Mouse (Mus musculus): Measurements from ENCODE around the gene Smarca5. TPM values are rescaled to one million over a fixed set of nuclear protein-coding genes. Genes with fewer than 3 reads are reported as not detected.

Gene Smarca5
- polyA plus RNA-seq, 1 experiment from 2014 or later: 46.0 TPM

GRCm38 (mm10) chr8:80661055-80661454, 78.2 kb downstream of the Smarca5 start:
- Histone ChIP-seq H3K36me3 (replicated peaks) (no peaks in the 10 kb centered on the region), H3K9ac (no peak overlapping the region), H3K4me2 (peak overlapping the region; percentile 29), H3K4me1 (replicated peaks) (peaks cover 25% of the 10 kb centered on the region), H3K4me3 (replicated peaks) (no peak overlapping the region), H3K27me3 (no peaks in the 10 kb centered on the region), H3K27ac (replicated peaks) (peak overlapping the region; percentile 67), H3K9me3 (replicated peaks) (no peaks in the 10 kb centered on the region)
- 13% methylated on average over 4 of the region's 4 CpGs for WGBS (ENCODE audit: insufficient replicate concordance)
- ATAC-seq (ENCODE audit: insufficient read depth): peak; percentile 89

GRCm38 (mm10) chr8:80657639-80658038, 81.7 kb downstream of the Smarca5 start:
- 9% methylated on average over 4 of the region's 4 CpGs for WGBS (ENCODE audit: insufficient replicate concordance)
- Histone ChIP-seq H3K9me3 (replicated peaks) (no peaks in the 10 kb centered on the region), H3K27me3 (no peaks in the 10 kb centered on the region), H3K4me3 (replicated peaks) (no peak overlapping the region), H3K4me2 (no peak overlapping the region), H3K27ac (replicated peaks) (no peak overlapping the region), H3K36me3 (replicated peaks) (no peaks in the 10 kb centered on the region), H3K4me1 (replicated peaks) (peaks cover 25% of the 10 kb centered on the region), H3K9ac (no peak overlapping the region)
- no peak for ATAC-seq (ENCODE audit: insufficient read depth)

Other genes with a start within 250 kb of the Smarca5 start
- 639 and 715 TPM in 2 replicates for gene Gypa, start 245.7 kb downstream of the Smarca5 start, polyA plus RNA-seq (2015; fragmentation: Nextera tagmentation; extraction: Ambion mirVana)
- gene Frem3, start 128.4 kb downstream of the Smarca5 start, polyA plus RNA-seq (2015; fragmentation: Nextera tagmentation; extraction: Ambion mirVana): 0.07 and 0.12 TPM in 2 replicates
- gene Gab1, start 141.0 kb upstream of the Smarca5 start, polyA plus RNA-seq (2015; fragmentation: Nextera tagmentation; extraction: Ambion mirVana): 7.1 and 7.2 TPM in 2 replicates

All from liver, embryonic 15.5 days (tissue).